Mouse (Mus musculus): ENCODE data around the gene Bsph1. TPM values are rescaled to one million over a fixed set of nuclear protein-coding genes. Genes with fewer than 3 reads are reported as not detected.
"Not testable (repeated sequence)": the region's sequence is repeated elsewhere in the genome, so short reads cannot be mapped to it uniquely, and the experiment has no call there.

Bsph1 gene
- not detected for total RNA-seq (2021)
- long read RNA-seq, experiment 1, result 0 reads
- long read RNA-seq, experiment 2, result 0 reads

- DNase-seq, result not testable (repeated sequence)
Measured at GRCm38 (mm10) chr7:13450541-13450940, at the start of gene Bsph1. TSS of gene Bsph1 (plus strand) at chr7:13450841.

- peak; percentile 41 for DNase-seq
Measured at GRCm38 (mm10) chr7:13511539-13511938, 60.9 kb downstream of the Bsph1 start.

Other genes with a start within 250 kb of the Bsph1 start
- not detected for gene Vmn1r89, start 237.8 kb upstream of the Bsph1 start, total RNA-seq (2021)
- gene Lig1, start 173.6 kb upstream of the Bsph1 start, total RNA-seq (2021), result 10 to 100 TPM; 26.0 to 34.7 TPM
- 10 to 100 TPM in 1 of 2 experiments, 1 to 10 TPM in 1; 6.1 to 10.3 TPM for gene Zswim9, start 172.1 kb upstream of the Bsph1 start, total RNA-seq (2021)
- under 1 TPM; 0.21 to 0.58 TPM for gene Pla2g4c, start 126.2 kb upstream of the Bsph1 start, total RNA-seq (2021)
- gene Cabp5, start 52.7 kb upstream of the Bsph1 start, total RNA-seq (2021), result not detected
- gene Bsph2, start 120.2 kb downstream of the Bsph1 start, total RNA-seq (2021), result not detected
- gene Sult2a5, start 173.1 kb downstream of the Bsph1 start, total RNA-seq (2021), result 10 to 100 TPM in 1 of 2 experiments, 1 to 10 TPM in 1; 9.1 to 16.8 TPM